Mouse (Mus musculus): ENCODE data around the gene Cep89.

Cep89 gene

GRCm38 (mm10) chr7:35396542-35397168, at the start of gene Cep89, which contains the start of gene Faap24:
TSS of gene Cep89 (plus strand) at chr7:35397035.
TSS of gene Faap24 (minus strand) at chr7:35396836.
- DNase-seq (ENCODE audit: low spot score in 2 of 2): peak; percentile 92 to 96

- no peak for DNase-seq (ENCODE audit: low spot score in 2 of 2)
Observed at GRCm38 (mm10) chr7:35347918-35348700, 48.7 kb upstream of the Cep89 start.

- DNase-seq (ENCODE audit: low spot score in 2 of 2): no peak
Observed at GRCm38 (mm10) chr7:35349022-35349421, 47.8 kb upstream of the Cep89 start.

GRCm38 (mm10) chr7:35349886-35350684, 46.8 kb upstream of the Cep89 start:
- no peak for DNase-seq (ENCODE audit: low spot score in 2 of 2)

GRCm38 (mm10) chr7:35351155-35351554, 45.7 kb upstream of the Cep89 start:
- DNase-seq (ENCODE audit: low spot score in 2 of 2): no peak

- DNase-seq (ENCODE audit: low spot score in 2 of 2): no peak
Observed at GRCm38 (mm10) chr7:35353306-35353705, 43.5 kb upstream of the Cep89 start.

GRCm38 (mm10) chr7:35355303-35355872, 41.4 kb upstream of the Cep89 start:
- DNase-seq (ENCODE audit: low spot score in 2 of 2): no peak

- no peak for DNase-seq (ENCODE audit: low spot score in 2 of 2)
Observed at GRCm38 (mm10) chr7:35357621-35358020, 39.2 kb upstream of the Cep89 start.

- no peak for DNase-seq (ENCODE audit: low spot score in 2 of 2)
Observed at GRCm38 (mm10) chr7:35362253-35362652, 34.6 kb upstream of the Cep89 start.

GRCm38 (mm10) chr7:35362868-35363267, 34.0 kb upstream of the Cep89 start:
- DNase-seq (ENCODE audit: low spot score in 2 of 2): no peak

GRCm38 (mm10) chr7:35365161-35365910, 31.5 kb upstream of the Cep89 start:
- no peak for DNase-seq (ENCODE audit: low spot score in 2 of 2)

- no peak for DNase-seq (ENCODE audit: low spot score in 2 of 2)
Observed at GRCm38 (mm10) chr7:35371096-35371495, 25.7 kb upstream of the Cep89 start.

GRCm38 (mm10) chr7:35372483-35373017, 24.3 kb upstream of the Cep89 start:
- no peak for DNase-seq (ENCODE audit: low spot score in 2 of 2)

GRCm38 (mm10) chr7:35373146-35373989, 23.5 kb upstream of the Cep89 start:
- DNase-seq (ENCODE audit: low spot score in 2 of 2): no peak

GRCm38 (mm10) chr7:35374265-35374664, 22.6 kb upstream of the Cep89 start:
- no peak for DNase-seq (ENCODE audit: low spot score in 2 of 2)

GRCm38 (mm10) chr7:35376623-35377022, 20.2 kb upstream of the Cep89 start:
- no peak for DNase-seq (ENCODE audit: low spot score in 2 of 2)

GRCm38 (mm10) chr7:35379492-35380119, 17.2 kb upstream of the Cep89 start:
- no peak for DNase-seq (ENCODE audit: low spot score in 2 of 2)

- no peak for DNase-seq (ENCODE audit: low spot score in 2 of 2)
Observed at GRCm38 (mm10) chr7:35380351-35380750, 16.5 kb upstream of the Cep89 start.

- DNase-seq (ENCODE audit: low spot score in 2 of 2): no peak
Observed at GRCm38 (mm10) chr7:35381861-35382260, 15.0 kb upstream of the Cep89 start.

Data from urinary bladder, postnatal 36 days (tissue).